9 mouse cellular contexts compared by ENCODE assay signal in the genomic region with DNA sequence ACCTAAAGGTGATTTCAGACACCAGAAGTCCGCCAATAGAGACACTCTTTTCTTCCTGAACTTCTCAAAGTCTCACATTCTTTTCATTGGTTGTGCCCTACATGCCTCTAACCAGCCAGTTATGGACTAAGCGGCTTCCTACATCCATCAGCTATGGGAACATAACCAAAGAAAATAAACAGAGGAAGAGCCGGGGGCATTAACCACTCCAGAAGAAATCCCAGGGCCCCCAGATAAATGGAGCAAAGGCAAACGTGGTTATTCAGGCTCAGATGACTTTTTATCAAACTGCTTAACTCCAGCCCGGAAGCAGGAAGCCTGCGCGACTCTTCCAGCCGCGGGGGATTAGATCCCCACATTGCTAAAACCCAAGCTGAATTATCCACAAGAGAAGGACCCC.
DNase-seq lines count a peak whose midpoint lies in the region; ATAC-seq and TF ChIP-seq lines count a peak whose summit lies in the region.
"Had no signal": no experiment of that assay in that cellular context is flagged by ENCODE, and none has a peak within 500 bp of the region (broad histone marks: within the 10 kb centered on the region; RNA-seq: fewer than 3 reads in every experiment).

No protein-coding gene starts in this region.

- WGBS in limb, embryonic 13.5 days = 58% methylated on average over 9 of the region's 9 CpGs
- WGBS in limb, embryonic 10.5 days = 68% methylated on average over 9 of the region's 9 CpGs
- 41% methylated on average over 9 of the region's 9 CpGs for WGBS in embryonic facial prominence, embryonic 12.5 days
- WGBS in intestine, postnatal 0 days = 16% methylated on average over 9 of the region's 9 CpGs
- 62% methylated on average over 9 of the region's 9 CpGs for WGBS in hindbrain, embryonic 12.5 days
- 69% methylated on average over 9 of the region's 9 CpGs for WGBS in cerebellum, adult 2 months

- H3K4me3 ChIP-seq in limb, embryonic 13.5 days = no peak overlapping the region
- no peak overlapping the region for H3K4me3 ChIP-seq in limb, embryonic 10.5 days
- no peak overlapping the region; a peak in 2 of 4 replicates for H3K4me3 ChIP-seq in ES-E14 (ENCODE audit: insufficient read depth in 1 of 2, low read depth in 1 of 2, low read length in 2 of 2, poor library complexity in 1 of 2, severe bottlenecking in 1 of 2)
- H3K4me3 ChIP-seq in embryonic facial prominence, embryonic 12.5 days = no peak overlapping the region
- peak overlapping the region; percentile 13; the same call in 1 of the 2 replicates for H3K4me3 ChIP-seq in intestine, postnatal 0 days (ENCODE audit: low read depth, low read length)
- no peak overlapping the region for H3K4me3 ChIP-seq in hindbrain, embryonic 12.5 days
- H3K4me3 ChIP-seq in cerebellum, adult 2 months (replicated peaks; ENCODE audit: insufficient read depth, low read depth, low read length) = no peak overlapping the region
- H3K4me3 ChIP-seq: neural tube, embryonic 13.5 days had no signal

- no peaks in the 10 kb centered on the region for H3K36me3 ChIP-seq in limb, embryonic 13.5 days
- H3K36me3 ChIP-seq in limb, embryonic 10.5 days = no peaks in the 10 kb centered on the region
- H3K36me3 ChIP-seq in ES-E14 (ENCODE audit: control insufficient read depth, insufficient read depth, low read length, poor library complexity, severe bottlenecking) = no peaks in the 10 kb centered on the region; the same call in 1 of the 2 replicates
- H3K36me3 ChIP-seq in embryonic facial prominence, embryonic 12.5 days = no peaks in the 10 kb centered on the region
- no peaks in the 10 kb centered on the region for H3K36me3 ChIP-seq in intestine, postnatal 0 days (ENCODE audit: control insufficient read depth, insufficient read depth)
- H3K36me3 ChIP-seq in hindbrain, embryonic 12.5 days = no peaks in the 10 kb centered on the region

- no peaks in the 10 kb centered on the region for H3K27me3 ChIP-seq in limb, embryonic 13.5 days
- no peaks in the 10 kb centered on the region for H3K27me3 ChIP-seq in limb, embryonic 10.5 days (ENCODE audit: low read depth, poor library complexity, severe bottlenecking)
- H3K27me3 ChIP-seq in embryonic facial prominence, embryonic 12.5 days = no peaks in the 10 kb centered on the region
- H3K27me3 ChIP-seq in intestine, postnatal 0 days (replicated peaks; ENCODE audit: control insufficient read depth, insufficient read depth, low read length) = no peaks in the 10 kb centered on the region
- H3K27me3 ChIP-seq in hindbrain, embryonic 12.5 days = peaks cover 4% of the 10 kb centered on the region; the same call in 1 of the 2 replicates
- no peaks in the 10 kb centered on the region for H3K27me3 ChIP-seq in cerebellum, adult 2 months (ENCODE audit: control insufficient read depth, insufficient read depth, low read length)
- H3K27me3 ChIP-seq: neural tube, embryonic 13.5 days had no signal

- no peak for ATAC-seq in limb, embryonic 13.5 days (ENCODE audit: low FRiP score, low read depth)
- ATAC-seq in embryonic facial prominence, embryonic 12.5 days (ENCODE audit: insufficient number of reproducible peaks, insufficient read depth, low FRiP score, low TSS enrichment) = no peak
- no peak for ATAC-seq in intestine, postnatal 0 days
- no peak for ATAC-seq in hindbrain, embryonic 12.5 days (ENCODE audit: low FRiP score)

- H3K9ac ChIP-seq in limb, embryonic 13.5 days = no peak overlapping the region
- H3K9ac ChIP-seq in ES-E14 (ENCODE audit: insufficient read depth, low read depth, low read length, poor library complexity, severe bottlenecking) = peak overlapping the region; percentile 46; the same call in 1 of the 2 replicates
- H3K9ac ChIP-seq in embryonic facial prominence, embryonic 12.5 days = no peak overlapping the region
- no peak overlapping the region for H3K9ac ChIP-seq in intestine, postnatal 0 days (ENCODE audit: low read depth, low read length)
- no peak overlapping the region for H3K9ac ChIP-seq in hindbrain, embryonic 12.5 days
- H3K9ac ChIP-seq: neural tube, embryonic 13.5 days had no signal

- in situ Hi-C loops in ES-E14 (cut with MboI; ENCODE audit: low sequenced_read_pairs in 2 of 2, unreplicated experiment in 2 of 2) = no loop called here

- no peak for TF ChIP-seq CTCF in intestine, postnatal 0 days (IDR thresholded peaks at IDR 0.05; ENCODE audit: low read depth)
- TF ChIP-seq CTCF in cerebellum, adult 2 months (IDR thresholded peaks at IDR 0.05; ENCODE audit: borderline replicate concordance, insufficient read depth, low read depth, low read length) = no peak

- H3K27ac ChIP-seq in limb, embryonic 13.5 days = peak overlapping the region; percentile 39; the same call in 1 of the 2 replicates
- H3K27ac ChIP-seq in limb, embryonic 10.5 days = no peak overlapping the region
- no peak overlapping the region; the same call in 1 of the 2 replicates for H3K27ac ChIP-seq in ES-E14 (ENCODE audit: insufficient read depth, low read depth, low read length, poor library complexity, severe bottlenecking)
- peak overlapping the region; percentile 51 for H3K27ac ChIP-seq in embryonic facial prominence, embryonic 12.5 days
- no peak overlapping the region for H3K27ac ChIP-seq in intestine, postnatal 0 days (ENCODE audit: low read depth, low read length)
- H3K27ac ChIP-seq in hindbrain, embryonic 12.5 days = no peak overlapping the region
- H3K27ac ChIP-seq in cerebellum, adult 2 months (ENCODE audit: insufficient read depth, low read length) = no peak overlapping the region
- H3K27ac ChIP-seq: neural tube, embryonic 13.5 days had no signal

- DNase-seq in limb, embryonic 10.5 days (ENCODE audit: low spot score) = no peak
- no peak for DNase-seq in ES-E14 (ENCODE audit: low read depth, low spot score)
- no peak for DNase-seq in cerebellum, adult 2 months

- TF ChIP-seq POLR2A in cerebellum, adult 2 months (IDR thresholded peaks at IDR 0.05; ENCODE audit: borderline replicate concordance, insufficient read depth, low read length) = no peak

- no peaks in the 10 kb centered on the region for H3K9me3 ChIP-seq in limb, embryonic 13.5 days
- no peaks in the 10 kb centered on the region for H3K9me3 ChIP-seq in limb, embryonic 10.5 days (replicated peaks)
- no peaks in the 10 kb centered on the region for H3K9me3 ChIP-seq in ES-E14 (ENCODE audit: control insufficient read depth, insufficient read depth, low read depth, low read length)
- H3K9me3 ChIP-seq in embryonic facial prominence, embryonic 12.5 days = no peaks in the 10 kb centered on the region
- no peaks in the 10 kb centered on the region for H3K9me3 ChIP-seq in intestine, postnatal 0 days (ENCODE audit: control insufficient read depth)
- H3K9me3 ChIP-seq in hindbrain, embryonic 12.5 days (replicated peaks) = no peaks in the 10 kb centered on the region
- H3K9me3 ChIP-seq: megakaryocyte, embryonic 14.5 days; neural tube, embryonic 13.5 days had no signal

- no peak overlapping the region for H3K4me2 ChIP-seq in limb, embryonic 13.5 days (replicated peaks)
- peak overlapping the region; percentile 16; the same call in 1 of the 2 replicates for H3K4me2 ChIP-seq in embryonic facial prominence, embryonic 12.5 days (replicated peaks)
- H3K4me2 ChIP-seq in intestine, postnatal 0 days (replicated peaks; ENCODE audit: low read depth) = peak overlapping the region; percentile 53
- H3K4me2 ChIP-seq in hindbrain, embryonic 12.5 days (replicated peaks) = no peak overlapping the region
- H3K4me2 ChIP-seq: neural tube, embryonic 13.5 days had no signal

- peaks cover 15% of the 10 kb centered on the region for H3K4me1 ChIP-seq in limb, embryonic 13.5 days
- H3K4me1 ChIP-seq in limb, embryonic 10.5 days = peaks cover 38% of the 10 kb centered on the region
- H3K4me1 ChIP-seq in ES-E14 (ENCODE audit: control insufficient read depth in 2 of 2, insufficient read depth in 2 of 2, low read length in 2 of 2, poor library complexity in 1 of 2) = peaks cover 2 to 35% of the 10 kb centered on the region in 2 experiments; a peak in 3 of 4 replicates
- peaks cover 17% of the 10 kb centered on the region for H3K4me1 ChIP-seq in embryonic facial prominence, embryonic 12.5 days
- H3K4me1 ChIP-seq in intestine, postnatal 0 days (replicated peaks; ENCODE audit: control insufficient read depth, insufficient read depth, low read length) = no peaks in the 10 kb centered on the region
- H3K4me1 ChIP-seq in hindbrain, embryonic 12.5 days = peaks cover 5% of the 10 kb centered on the region
- no peaks in the 10 kb centered on the region for H3K4me1 ChIP-seq in cerebellum, adult 2 months (ENCODE audit: control insufficient read depth, insufficient read depth, low read length)

TF ChIP-seq in ES-E14, 5 proteins besides CTCF, POLR2A, EP300 and RAD21:
- TF ChIP-seq ZNF384 (IDR thresholded peaks at IDR 0.05; ENCODE audit: low read depth, low read length) (no peak), MAFK (IDR thresholded peaks at IDR 0.05; ENCODE audit: insufficient read depth, low read depth, low read length) (no peak), ZC3H11A (IDR thresholded peaks at IDR 0.05; ENCODE audit: borderline replicate concordance, low read depth, low read length) (no peak), HCFC1 (IDR thresholded peaks at IDR 0.05; ENCODE audit: borderline replicate concordance, insufficient read depth, low read length) (no peak), CHD2 (IDR thresholded peaks at IDR 0.05; ENCODE audit: low read depth, low read length) (no peak)

Comparison
In these comparisons a context has a peak if more than half of its experiments do, and no peak if none do; other contexts are left out.
1. H3K27ac ChIP-seq: peak in limb, embryonic 13.5 days (single experiment) and embryonic facial prominence, embryonic 12.5 days (single experiment); none in limb, embryonic 10.5 days (single experiment), ES-E14 (single experiment), intestine, postnatal 0 days (single experiment), hindbrain, embryonic 12.5 days (single experiment) and cerebellum, adult 2 months (single experiment).
2. H3K4me2 ChIP-seq: peak in embryonic facial prominence, embryonic 12.5 days (single experiment) and intestine, postnatal 0 days (single experiment); none in limb, embryonic 13.5 days (single experiment) and hindbrain, embryonic 12.5 days (single experiment).